Mouse (Mus musculus) thymus, adult 2 months (tissue): Measurements from ENCODE around the gene Cd5. TPM values are rescaled to one million over a fixed set of nuclear protein-coding genes. Genes with fewer than 3 reads are reported as not detected.
A peak's percentile ranks its signal among the peaks of the same experiment; 100 is the strongest.

ENCODE experiments used
- DNase-seq: peaks from one replicate; pipeline ENCODE4 v3.0.0; 2021
- H3K27ac ChIP-seq: fragments of 200-500 bp; 2 replicates; pipeline ENCODE4 v1.5.1; 2012; ENCODE audit warnings: low read length, control low read depth; ENCODE audit not compliant: control insufficient read depth, insufficient read depth
- H3K27me3 ChIP-seq: fragments of 200-500 bp; 2 replicates; pipeline ENCODE4 v1.6.1; 2012; ENCODE audit warnings: mild to moderate bottlenecking, low read length, moderate library complexity, mixed read lengths; ENCODE audit not compliant: control insufficient read depth, insufficient read depth
- H3K36me3 ChIP-seq: fragments of 200-500 bp; 2 replicates; pipeline ENCODE4 v1.6.1; 2012; ENCODE audit warnings: mild to moderate bottlenecking, low read length, moderate library complexity; ENCODE audit not compliant: control insufficient read depth, insufficient read depth
- H3K4me1 ChIP-seq: fragments of 200-500 bp; replicated peaks from 2 replicates; pipeline ENCODE4 v1.6.1; 2012; ENCODE audit warnings: low read length; ENCODE audit not compliant: control insufficient read depth, insufficient read depth
- H3K4me3 ChIP-seq: fragments of 200-500 bp; 2 replicates; pipeline ENCODE4 v1.5.1; 2012; ENCODE audit warnings: mild to moderate bottlenecking, low read length, control low read depth, moderate library complexity; ENCODE audit not compliant: control insufficient read depth, insufficient read depth
- CTCF ChIP-seq: fragments of 200-500 bp; IDR thresholded peaks from 2 replicates; pipeline ENCODE4 v1.5.1; 2012; ENCODE audit warnings: mild to moderate bottlenecking, control low read depth, low read length, moderate library complexity, borderline replicate concordance; ENCODE audit not compliant: control insufficient read depth, poor library complexity, insufficient read depth; ENCODE audit errors: extremely low read depth
- POLR2A ChIP-seq: fragments of 200-500 bp; IDR thresholded peaks from 2 replicates; pipeline ENCODE4 v1.6.1; 2012; ENCODE audit warnings: mild to moderate bottlenecking, low read length, control low read depth, moderate library complexity; ENCODE audit not compliant: control insufficient read depth, poor library complexity, insufficient read depth; ENCODE audit errors: extremely low read depth
- WGBS: fragments of 180-500 bp; shearing (Covaris S2); methylation state at CpG from one replicate; pipeline ENCODE4 v1.1.7; 2018; 5-methylcytosine and 5-hydroxymethylcytosine counted together
- polyA plus RNA-seq: library from polyadenylated mRNA; depleted of rRNA; stranded (reverse); fragments of >200 nt; gene quantifications from 2 replicates; pipeline ENCODE4 v1.2.3, GENCODE M21; 2012

The Cd5 gene
- polyA plus RNA-seq, 1 experiment: 282 TPM

- Histone ChIP-seq H3K4me1 (peaks cover 34% of the 10 kb centered on the region), H3K36me3 (no peaks in the 10 kb centered on the region), H3K4me3 (no peak overlapping the region), H3K27me3 (no peaks in the 10 kb centered on the region), H3K27ac (no peak overlapping the region)
- WGBS: 91% methylated on average over 12 of the region's 12 CpGs
- DNase-seq: no peak
- TF ChIP-seq CTCF (no peak), POLR2A (no peak)
These were observed 30.8 kb upstream of the Cd5 start for GRCm38 (mm10) chr19:10769429-10770195.

- H3K4me3 ChIP-seq: no peak overlapping the region
- H3K27ac ChIP-seq: no peak overlapping the region
- 93% methylated on average over 6 of the region's 6 CpGs for WGBS
These were observed 30.1 kb upstream of the Cd5 start for GRCm38 (mm10) chr19:10768694-10769428.

GRCm38 (mm10) chr19:10767631-10768030, 28.8 kb upstream of the Cd5 start:
- Histone ChIP-seq H3K27me3 (no peaks in the 10 kb centered on the region), H3K4me3 (no peak overlapping the region), H3K27ac (no peak overlapping the region), H3K4me1 (peaks cover 30% of the 10 kb centered on the region), H3K36me3 (no peaks in the 10 kb centered on the region)
- WGBS: 96% methylated on average over 10 of the region's 10 CpGs
- no peak for DNase-seq
- TF ChIP-seq CTCF (no peak), POLR2A (no peak)

More at GRCm38 (mm10) chr19:10768694-10769428, 30.1 kb upstream of the Cd5 start:
- TF ChIP-seq CTCF (no peak), POLR2A (no peak)
- Histone ChIP-seq H3K4me1 (peaks cover 31% of the 10 kb centered on the region), H3K36me3 (no peaks in the 10 kb centered on the region), H3K27me3 (no peaks in the 10 kb centered on the region)
- no peak for DNase-seq

GRCm38 (mm10) chr19:10763381-10764031, 24.7 kb upstream of the Cd5 start:
- DNase-seq: no peak
- WGBS: 59% methylated on average over 21 of the region's 21 CpGs
- no peak overlapping the region for H3K4me3 ChIP-seq
- TF ChIP-seq POLR2A (no peak), CTCF (no peak)
- peak overlapping the region; percentile 63 for H3K27ac ChIP-seq
- peaks cover 59% of the 10 kb centered on the region for H3K4me1 ChIP-seq
- H3K27me3 ChIP-seq: no peaks in the 10 kb centered on the region
- no peaks in the 10 kb centered on the region for H3K36me3 ChIP-seq

- Histone ChIP-seq H3K36me3 (no peaks in the 10 kb centered on the region), H3K27ac (peak overlapping the region; percentile 34; the same call in 1 of the 2 replicates), H3K27me3 (no peaks in the 10 kb centered on the region), H3K4me3 (no peak overlapping the region), H3K4me1 (peaks cover 70% of the 10 kb centered on the region)
- no peak for DNase-seq
- no peak for TF ChIP-seq POLR2A
- TF ChIP-seq CTCF: no peak
- 77% methylated on average over 6 of the region's 6 CpGs for WGBS
These were observed 23.7 kb upstream of the Cd5 start for GRCm38 (mm10) chr19:10762468-10762867.

GRCm38 (mm10) chr19:10761794-10762415, 23.1 kb upstream of the Cd5 start:
- WGBS: 71% methylated on average over 8 of the region's 8 CpGs
- no peaks in the 10 kb centered on the region for H3K27me3 ChIP-seq
- H3K4me3 ChIP-seq: no peak overlapping the region
- peaks cover 72% of the 10 kb centered on the region for H3K4me1 ChIP-seq
- TF ChIP-seq POLR2A: no peak
- TF ChIP-seq CTCF: no peak
- no peak for DNase-seq
- no peaks in the 10 kb centered on the region for H3K36me3 ChIP-seq
- peak overlapping the region; percentile 34; the same call in 1 of the 2 replicates for H3K27ac ChIP-seq
